Mouse (Mus musculus): ENCODE results near the gene Nckap5. TPM values are rescaled to one million over a fixed set of nuclear protein-coding genes. Genes with fewer than 3 reads are reported as not detected.

The Nckap5 gene
- polyA plus RNA-seq, 1 experiment from 2014 or later, result 4.8 TPM

DNA sequence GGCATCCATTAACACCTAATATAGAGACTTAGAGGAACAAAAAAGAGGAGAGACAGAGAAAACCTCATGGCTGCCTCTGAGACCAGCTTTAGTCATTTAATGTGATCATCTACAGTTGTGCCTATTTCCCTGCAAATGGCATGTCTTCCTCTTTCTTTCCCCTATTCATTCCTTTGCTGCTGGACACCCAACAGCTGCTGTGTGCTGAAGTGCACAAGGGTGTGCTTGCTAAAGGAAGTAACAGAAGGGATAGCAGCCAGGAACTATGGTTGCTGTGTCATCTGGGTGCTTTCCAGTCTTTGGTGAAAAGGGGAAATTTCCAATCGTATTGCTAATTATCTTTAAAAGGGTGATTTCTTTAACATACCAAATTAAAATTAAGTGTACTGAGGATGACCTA, 387.9 kb downstream of the Nckap5 start:
- ATAC-seq (ENCODE audit: insufficient number of reproducible peaks, insufficient read depth, low FRiP score, low read depth), result no peak
- H3K36me3 ChIP-seq (ENCODE audit: control insufficient read depth, insufficient read depth, low read length), result no peaks in the 10 kb centered on the region
- no peaks in the 10 kb centered on the region for H3K27me3 ChIP-seq (ENCODE audit: control insufficient read depth, insufficient read depth, low read length)
- no peak overlapping the region for H3K27ac ChIP-seq (ENCODE audit: low read length)
- no peaks in the 10 kb centered on the region for H3K4me1 ChIP-seq (ENCODE audit: control insufficient read depth, insufficient read depth, low read length)
- WGBS, result 76% methylated on average over 1 of the region's 1 CpGs
- no peak overlapping the region for H3K9ac ChIP-seq (replicated peaks; ENCODE audit: low read depth, low read length)
- no peak overlapping the region for H3K4me2 ChIP-seq (replicated peaks; ENCODE audit: low read depth, low read length)
- no peak overlapping the region for H3K4me3 ChIP-seq (ENCODE audit: low read depth, low read length)
- no peaks in the 10 kb centered on the region for H3K9me3 ChIP-seq (ENCODE audit: control insufficient read depth, low read depth, low read length)

DNA sequence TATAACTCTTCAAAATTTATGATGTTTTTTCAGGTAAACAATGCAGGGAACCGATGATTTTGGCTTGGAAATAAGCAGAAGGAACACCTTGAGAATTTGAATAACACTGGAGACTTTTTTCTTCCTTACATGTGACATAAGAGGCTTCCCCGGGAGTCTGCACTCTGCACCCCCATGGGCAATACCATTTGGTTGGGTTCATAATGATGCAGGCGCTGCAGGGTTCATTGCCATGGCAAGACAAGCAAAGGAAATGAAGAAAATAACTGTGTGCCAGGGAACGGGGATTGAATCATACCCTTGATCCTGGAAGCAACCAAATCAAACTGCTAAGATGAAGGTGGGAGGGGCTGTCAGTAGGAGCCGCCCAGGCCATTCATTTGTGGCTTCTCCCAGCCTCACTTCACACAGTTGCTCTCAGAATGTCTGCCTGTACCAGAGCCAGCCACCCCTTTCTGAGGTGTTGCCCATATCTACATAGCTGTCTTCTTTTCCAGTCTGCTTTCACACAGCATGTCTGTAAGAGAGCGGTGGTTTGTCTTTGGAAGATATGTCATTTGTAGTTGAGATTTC, 392.5 kb downstream of the Nckap5 start:
- Histone ChIP-seq H3K27ac (ENCODE audit: low read length) (no peak overlapping the region), H3K27me3 (ENCODE audit: control insufficient read depth, insufficient read depth, low read length) (no peaks in the 10 kb centered on the region), H3K9ac (replicated peaks; ENCODE audit: low read depth, low read length) (no peak overlapping the region), H3K4me1 (ENCODE audit: control insufficient read depth, insufficient read depth, low read length) (no peaks in the 10 kb centered on the region), H3K36me3 (ENCODE audit: control insufficient read depth, insufficient read depth, low read length) (no peaks in the 10 kb centered on the region), H3K4me3 (ENCODE audit: low read depth, low read length) (no peak overlapping the region), H3K9me3 (ENCODE audit: control insufficient read depth, low read depth, low read length) (no peaks in the 10 kb centered on the region), H3K4me2 (replicated peaks; ENCODE audit: low read depth, low read length) (no peak overlapping the region)
- no peak for ATAC-seq (ENCODE audit: insufficient number of reproducible peaks, insufficient read depth, low FRiP score, low read depth)
- 81% methylated on average over 6 of the region's 6 CpGs for WGBS

DNA sequence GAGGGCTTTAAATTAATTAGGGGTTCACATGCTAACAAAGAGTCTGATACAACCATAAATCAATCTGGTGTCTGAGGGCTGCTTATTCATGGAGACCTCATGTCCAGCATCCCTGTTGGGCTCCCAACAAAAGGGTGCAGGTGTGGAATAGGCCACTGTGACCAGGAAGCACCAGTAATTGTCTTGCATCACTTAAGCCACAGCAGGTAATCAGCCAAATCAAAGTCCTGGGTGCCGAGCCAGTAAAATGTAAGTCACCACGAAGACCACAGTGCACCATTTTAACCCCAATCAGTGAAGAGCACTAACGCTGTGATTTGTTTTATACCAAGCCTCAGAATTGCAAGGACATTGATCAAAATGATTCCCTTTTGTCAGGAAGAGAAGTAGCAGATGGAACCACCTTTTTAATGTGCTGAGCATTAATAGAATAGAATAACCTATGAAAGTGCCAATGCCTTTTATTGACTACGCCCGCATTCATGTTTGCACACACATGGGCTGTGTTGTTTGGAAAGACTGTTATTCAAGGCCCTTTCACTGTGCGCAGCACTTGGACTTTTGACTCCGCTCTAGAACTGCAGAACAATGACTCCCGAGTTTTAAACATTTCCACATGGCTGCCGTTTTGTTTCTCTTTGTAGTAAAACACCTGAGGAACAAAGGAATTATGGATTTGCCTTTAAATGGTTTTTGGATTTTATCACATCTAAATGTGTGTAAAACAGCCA, 393.5 kb downstream of the Nckap5 start:
- H3K27me3 ChIP-seq (ENCODE audit: control insufficient read depth, insufficient read depth, low read length), result no peaks in the 10 kb centered on the region
- H3K4me3 ChIP-seq (ENCODE audit: low read depth, low read length), result no peak overlapping the region
- H3K9ac ChIP-seq (replicated peaks; ENCODE audit: low read depth, low read length), result no peak overlapping the region
- no peak overlapping the region for H3K27ac ChIP-seq (ENCODE audit: low read length)
- WGBS, result 73% methylated on average over 9 of the region's 9 CpGs
- H3K4me2 ChIP-seq (replicated peaks; ENCODE audit: low read depth, low read length), result no peak overlapping the region
- H3K9me3 ChIP-seq (ENCODE audit: control insufficient read depth, low read depth, low read length), result no peaks in the 10 kb centered on the region
- no peaks in the 10 kb centered on the region for H3K36me3 ChIP-seq (ENCODE audit: control insufficient read depth, insufficient read depth, low read length)
- no peak for ATAC-seq (ENCODE audit: insufficient number of reproducible peaks, insufficient read depth, low FRiP score, low read depth)
- no peaks in the 10 kb centered on the region for H3K4me1 ChIP-seq (ENCODE audit: control insufficient read depth, insufficient read depth, low read length)

DNA sequence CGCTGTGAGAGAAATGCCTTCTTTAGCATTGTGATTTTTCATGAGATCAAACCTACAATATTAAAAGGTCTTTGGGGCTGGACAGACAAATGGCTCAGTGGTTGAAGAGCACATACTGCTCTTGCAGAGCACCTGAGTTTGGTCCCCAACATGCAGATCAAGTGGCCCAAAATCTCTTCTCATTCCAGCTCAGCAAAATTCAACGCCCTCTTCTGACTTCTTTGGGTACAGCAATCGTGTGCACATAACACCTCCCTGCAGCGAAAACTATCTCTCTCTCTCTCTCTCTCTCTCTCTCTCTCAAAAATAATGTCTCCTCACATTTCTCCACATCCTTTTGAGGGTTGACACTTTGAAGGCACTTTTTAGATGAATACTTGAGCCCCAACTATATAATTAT, 398.3 kb downstream of the Nckap5 start:
- no peak overlapping the region for H3K4me3 ChIP-seq (ENCODE audit: low read depth, low read length)
- H3K4me2 ChIP-seq (replicated peaks; ENCODE audit: low read depth, low read length), result no peak overlapping the region
- no peaks in the 10 kb centered on the region for H3K4me1 ChIP-seq (ENCODE audit: control insufficient read depth, insufficient read depth, low read length)
- H3K27me3 ChIP-seq (ENCODE audit: control insufficient read depth, insufficient read depth, low read length), result no peaks in the 10 kb centered on the region
- WGBS, result 88% methylated on average over 4 of the region's 4 CpGs
- no peaks in the 10 kb centered on the region for H3K36me3 ChIP-seq (ENCODE audit: control insufficient read depth, insufficient read depth, low read length)
- ATAC-seq (ENCODE audit: insufficient number of reproducible peaks, insufficient read depth, low FRiP score, low read depth), result no peak
- H3K27ac ChIP-seq (ENCODE audit: low read length), result no peak overlapping the region
- no peaks in the 10 kb centered on the region for H3K9me3 ChIP-seq (ENCODE audit: control insufficient read depth, low read depth, low read length)
- H3K9ac ChIP-seq (replicated peaks; ENCODE audit: low read depth, low read length), result no peak overlapping the region

DNA sequence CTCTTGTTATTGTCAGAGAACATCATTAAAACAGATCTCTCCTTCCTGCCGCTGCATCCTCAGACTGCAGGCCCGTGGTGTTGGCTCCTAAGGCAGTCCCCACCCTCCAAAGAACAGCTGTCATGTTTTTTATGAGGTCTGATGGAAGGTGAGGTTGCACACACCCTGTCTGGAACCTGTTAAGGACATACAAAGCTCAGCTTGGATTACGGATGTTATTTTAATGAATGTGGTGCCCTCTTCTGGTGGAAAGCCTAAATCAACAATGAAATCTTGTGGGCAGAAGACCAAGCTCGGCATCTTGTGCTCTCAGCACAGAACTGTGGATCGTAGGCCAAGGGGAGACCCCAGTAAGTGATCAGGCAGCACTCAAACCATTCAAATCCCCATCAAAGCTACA, 399.0 kb downstream of the Nckap5 start:
- H3K9ac ChIP-seq (replicated peaks; ENCODE audit: low read depth, low read length), result no peak overlapping the region
- no peak overlapping the region for H3K27ac ChIP-seq (ENCODE audit: low read length)
- H3K9me3 ChIP-seq (ENCODE audit: control insufficient read depth, low read depth, low read length), result no peaks in the 10 kb centered on the region
- no peak for ATAC-seq (ENCODE audit: insufficient number of reproducible peaks, insufficient read depth, low FRiP score, low read depth)
- WGBS, result 23% methylated on average over 5 of the region's 5 CpGs
- no peak overlapping the region for H3K4me3 ChIP-seq (ENCODE audit: low read depth, low read length)
- no peaks in the 10 kb centered on the region for H3K27me3 ChIP-seq (ENCODE audit: control insufficient read depth, insufficient read depth, low read length)
- no peaks in the 10 kb centered on the region for H3K36me3 ChIP-seq (ENCODE audit: control insufficient read depth, insufficient read depth, low read length)
- no peaks in the 10 kb centered on the region for H3K4me1 ChIP-seq (ENCODE audit: control insufficient read depth, insufficient read depth, low read length)
- no peak overlapping the region for H3K4me2 ChIP-seq (replicated peaks; ENCODE audit: low read depth, low read length)

DNA sequence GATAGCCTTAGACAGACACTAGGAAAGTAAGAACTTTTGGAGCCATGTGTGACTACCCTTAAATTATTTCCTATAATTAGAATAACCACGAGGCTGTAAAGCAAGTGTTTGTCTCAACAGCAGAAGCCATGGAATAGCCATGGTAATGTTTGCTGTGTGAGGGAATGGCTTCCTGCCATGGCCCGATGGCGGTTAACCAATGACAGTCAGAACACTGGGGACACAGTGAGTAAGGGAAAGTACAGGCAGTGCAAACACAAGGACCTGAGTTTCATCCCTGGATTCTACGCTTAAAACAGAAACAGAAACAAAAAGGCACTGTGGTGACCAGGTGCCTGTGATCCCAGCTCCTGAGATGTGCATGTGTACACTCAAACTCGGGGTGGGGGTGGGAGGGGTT, 419.2 kb downstream of the Nckap5 start:
- no peak for ATAC-seq (ENCODE audit: insufficient number of reproducible peaks, insufficient read depth, low FRiP score, low read depth)
- Histone ChIP-seq H3K4me2 (replicated peaks; ENCODE audit: low read depth, low read length) (no peak overlapping the region), H3K27ac (ENCODE audit: low read length) (no peak overlapping the region), H3K27me3 (ENCODE audit: control insufficient read depth, insufficient read depth, low read length) (no peaks in the 10 kb centered on the region), H3K4me1 (ENCODE audit: control insufficient read depth, insufficient read depth, low read length) (no peaks in the 10 kb centered on the region), H3K9me3 (ENCODE audit: control insufficient read depth, low read depth, low read length) (no peaks in the 10 kb centered on the region), H3K4me3 (ENCODE audit: low read depth, low read length) (no peak overlapping the region), H3K9ac (replicated peaks; ENCODE audit: low read depth, low read length) (no peak overlapping the region), H3K36me3 (ENCODE audit: control insufficient read depth, insufficient read depth, low read length) (no peaks in the 10 kb centered on the region)
- WGBS, result 83% methylated on average over 5 of the region's 5 CpGs

DNA sequence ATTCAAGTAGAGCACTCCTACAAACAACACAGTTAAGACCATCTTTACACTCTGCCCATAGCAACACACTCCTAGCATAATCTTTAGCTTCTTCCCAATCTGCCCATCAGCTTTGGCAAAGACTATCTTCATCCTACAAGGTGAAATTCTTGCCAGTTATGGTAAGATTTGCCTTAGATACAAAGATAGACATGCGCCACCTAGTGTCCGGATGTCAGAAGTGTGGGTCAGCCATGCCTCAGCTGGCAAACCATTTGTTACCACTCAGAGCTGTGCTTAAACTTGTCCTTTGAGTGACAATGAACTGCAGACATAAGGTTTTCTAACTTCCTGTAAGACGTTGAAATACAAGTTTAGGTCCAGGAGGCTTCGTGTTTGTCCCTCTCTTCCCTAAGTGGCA, 422.7 kb downstream of the Nckap5 start:
- no peaks in the 10 kb centered on the region for H3K4me1 ChIP-seq (ENCODE audit: control insufficient read depth, insufficient read depth, low read length)
- WGBS, result 12% methylated on average over 4 of the region's 4 CpGs
- ATAC-seq (ENCODE audit: insufficient number of reproducible peaks, insufficient read depth, low FRiP score, low read depth), result no peak
- H3K27ac ChIP-seq (ENCODE audit: low read length), result no peak overlapping the region
- no peaks in the 10 kb centered on the region for H3K27me3 ChIP-seq (ENCODE audit: control insufficient read depth, insufficient read depth, low read length)
- no peaks in the 10 kb centered on the region for H3K36me3 ChIP-seq (ENCODE audit: control insufficient read depth, insufficient read depth, low read length)
- no peak overlapping the region for H3K9ac ChIP-seq (replicated peaks; ENCODE audit: low read depth, low read length)
- H3K9me3 ChIP-seq (ENCODE audit: control insufficient read depth, low read depth, low read length), result no peaks in the 10 kb centered on the region
- no peak overlapping the region for H3K4me2 ChIP-seq (replicated peaks; ENCODE audit: low read depth, low read length)
- no peak overlapping the region for H3K4me3 ChIP-seq (ENCODE audit: low read depth, low read length)

DNA sequence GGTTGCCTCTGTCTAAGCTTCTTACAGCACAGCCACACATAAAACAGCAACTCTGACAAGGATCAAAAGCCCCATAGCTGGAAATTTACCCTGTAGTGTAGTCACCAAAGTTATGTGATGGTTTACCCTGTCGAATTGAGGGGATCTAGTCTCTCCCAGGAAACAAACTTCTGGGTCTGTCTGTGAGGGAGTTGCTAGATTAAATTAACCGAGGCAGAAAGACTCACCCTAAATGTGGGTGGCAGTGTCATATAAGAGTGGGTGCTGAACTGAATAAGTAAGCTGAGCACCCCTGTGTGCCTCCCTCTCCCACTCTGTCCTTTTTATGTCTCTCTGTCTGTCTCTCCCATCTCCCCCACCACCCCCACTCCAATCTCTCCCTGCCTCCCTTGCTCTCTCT, 425.1 kb downstream of the Nckap5 start:
- no peaks in the 10 kb centered on the region for H3K9me3 ChIP-seq (ENCODE audit: control insufficient read depth, low read depth, low read length)
- H3K9ac ChIP-seq (replicated peaks; ENCODE audit: low read depth, low read length), result no peak overlapping the region
- H3K4me1 ChIP-seq (ENCODE audit: control insufficient read depth, insufficient read depth, low read length), result no peaks in the 10 kb centered on the region
- no peaks in the 10 kb centered on the region for H3K36me3 ChIP-seq (ENCODE audit: control insufficient read depth, insufficient read depth, low read length)
- H3K4me2 ChIP-seq (replicated peaks; ENCODE audit: low read depth, low read length), result no peak overlapping the region
- no peak overlapping the region for H3K4me3 ChIP-seq (ENCODE audit: low read depth, low read length)
- no peak for ATAC-seq (ENCODE audit: insufficient number of reproducible peaks, insufficient read depth, low FRiP score, low read depth)
- H3K27ac ChIP-seq (ENCODE audit: low read length), result no peak overlapping the region
- 83% methylated on average over 2 of the region's 2 CpGs for WGBS
- no peaks in the 10 kb centered on the region for H3K27me3 ChIP-seq (ENCODE audit: control insufficient read depth, insufficient read depth, low read length)

DNA sequence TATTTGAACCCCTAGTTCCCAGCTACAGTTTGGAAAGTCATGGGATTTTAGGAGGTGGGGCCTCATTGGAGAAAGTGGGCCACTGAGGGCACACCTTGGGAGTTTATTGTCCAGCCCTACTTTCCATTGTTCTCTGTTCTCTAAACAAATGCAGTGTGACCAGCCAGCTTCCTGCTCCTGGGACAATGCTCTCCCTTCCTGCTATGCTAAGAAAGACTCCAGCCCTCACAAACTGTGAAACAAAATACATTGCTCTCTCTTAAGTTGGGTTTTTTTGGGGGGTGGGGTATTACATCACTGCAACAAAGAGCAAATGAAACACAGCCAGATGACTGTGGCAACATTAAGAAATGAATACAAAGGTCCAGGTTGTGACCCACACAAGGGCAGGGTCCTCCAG, 426.6 kb downstream of the Nckap5 start:
- Histone ChIP-seq H3K9me3 (ENCODE audit: control insufficient read depth, low read depth, low read length) (no peaks in the 10 kb centered on the region), H3K4me2 (replicated peaks; ENCODE audit: low read depth, low read length) (no peak overlapping the region), H3K27ac (ENCODE audit: low read length) (no peak overlapping the region), H3K4me1 (ENCODE audit: control insufficient read depth, insufficient read depth, low read length) (no peaks in the 10 kb centered on the region), H3K36me3 (ENCODE audit: control insufficient read depth, insufficient read depth, low read length) (no peaks in the 10 kb centered on the region), H3K9ac (replicated peaks; ENCODE audit: low read depth, low read length) (no peak overlapping the region), H3K4me3 (ENCODE audit: low read depth, low read length) (no peak overlapping the region), H3K27me3 (ENCODE audit: control insufficient read depth, insufficient read depth, low read length) (no peaks in the 10 kb centered on the region)
- no peak for ATAC-seq (ENCODE audit: insufficient number of reproducible peaks, insufficient read depth, low FRiP score, low read depth)
